Mouse (Mus musculus) CH12.LX (cell line): ENCODE measurements around the gene Polr2a. TPM values are rescaled to one million over a fixed set of nuclear protein-coding genes. Genes with fewer than 3 reads are reported as not detected.

ENCODE experiments used
- DNase-seq: peaks from one replicate; pipeline ENCODE4 v3.0.0-alpha.2; 2013; ENCODE audit errors: extremely low read depth
- H3K27ac ChIP-seq: 2 replicates; pipeline ENCODE4 v1.5.1; 2012; ENCODE audit warnings: low read depth, mild to moderate bottlenecking, control low read depth, moderate library complexity; ENCODE audit not compliant: insufficient read depth
- H3K27me3 ChIP-seq: replicated peaks from 2 replicates; pipeline ENCODE3; 2012; ENCODE audit warnings: inconsistent platforms
- H3K36me3 ChIP-seq, 2 experiments: replicated peaks in 1 of 2; 2 replicates each; pipeline versions ENCODE3 to v1.6.1; 2012; ENCODE audit warnings: inconsistent platforms in 1 of 2, low read length in 1 of 2, mild to moderate bottlenecking in 1 of 2, mixed read lengths in 1 of 2, moderate library complexity in 1 of 2; ENCODE audit not compliant: control insufficient read depth in 1 of 2, insufficient read depth in 1 of 2
- H3K4me1 ChIP-seq, 2 experiments: 2 replicates each; pipeline ENCODE4 v1.6.1; 2012; ENCODE audit warnings: inconsistent platforms in 1 of 2, moderate library complexity in 1 of 2; ENCODE audit not compliant: insufficient read depth in 2 of 2, control insufficient read depth in 1 of 2
- H3K4me2 ChIP-seq: 2 replicates; pipeline ENCODE4 v1.6.1; 2012; ENCODE audit warnings: low read depth, mild to moderate bottlenecking, control low read depth; ENCODE audit not compliant: poor library complexity, insufficient read depth, severe bottlenecking
- H3K4me3 ChIP-seq, 3 experiments: fragments of 150-350 bp in 1 of 3; sonication (generic) in 1 of 3; replicated peaks in 1 of 3; 2 replicates each; pipeline versions ENCODE3 to v1.5.1; 2011 to 2012; ENCODE audit warnings: low read depth in 2 of 3, low read length in 2 of 3, mild to moderate bottlenecking in 2 of 3, moderate library complexity in 2 of 3, control low read depth in 1 of 3, improper control_type of control experiment in 1 of 3, inconsistent platforms in 1 of 3, mixed read lengths in 1 of 3; ENCODE audit not compliant: poor library complexity in 1 of 3
- H3K79me2 ChIP-seq: replicated peaks from 2 replicates; pipeline ENCODE4 v1.6.1; 2012; ENCODE audit warnings: mild to moderate bottlenecking, moderate library complexity; ENCODE audit not compliant: control insufficient read depth, poor library complexity, insufficient read depth, severe bottlenecking; ENCODE audit errors: extremely low read depth
- H3K9ac ChIP-seq: 2 replicates; pipeline ENCODE4 v1.6.1; 2012; ENCODE audit warnings: low read depth, mild to moderate bottlenecking, control low read depth, moderate library complexity; ENCODE audit not compliant: insufficient read depth
- H3K9me3 ChIP-seq: replicated peaks from 2 replicates; pipeline ENCODE3; 2012; ENCODE audit warnings: low read length, inconsistent platforms, mixed read lengths
- BHLHE40 ChIP-seq: IDR thresholded peaks from 2 replicates; pipeline ENCODE4 v1.6.1; 2011; ENCODE audit warnings: mild to moderate bottlenecking, low read depth, low read length, improper control_type of control experiment
- CTCF ChIP-seq, 2 experiments: IDR thresholded peaks in 1 of 2; conservative IDR thresholded peaks in 1 of 2; 2 replicates each; pipeline ENCODE4 v1.5.1; 2011 to 2012; ENCODE audit warnings: low read depth in 2 of 2, low read length in 2 of 2, improper control_type of control experiment in 1 of 2, inconsistent platforms in 1 of 2, mild to moderate bottlenecking in 1 of 2, moderate library complexity in 1 of 2
- E2F4 ChIP-seq: IDR thresholded peaks from 2 replicates; pipeline ENCODE4 v1.6.1; 2011; ENCODE audit warnings: low read depth, low read length, improper control_type of control experiment; ENCODE audit not compliant: insufficient replicate concordance
- EP300 ChIP-seq: IDR thresholded peaks from 2 replicates; pipeline ENCODE4 v1.6.1; 2011; ENCODE audit warnings: low read length, improper control_type of control experiment
- ETS1 ChIP-seq: conservative IDR thresholded peaks from 2 replicates; pipeline ENCODE4 v1.6.1; 2012; ENCODE audit warnings: low read depth, mild to moderate bottlenecking, inconsistent platforms, low read length, improper control_type of control experiment, moderate library complexity
- HCFC1 ChIP-seq: IDR thresholded peaks from 2 replicates; pipeline ENCODE4 v1.6.1; 2012; ENCODE audit warnings: low read depth, mild to moderate bottlenecking, inconsistent platforms, low read length, improper control_type of control experiment
- IRF4 ChIP-seq: IDR thresholded peaks from 2 replicates; pipeline ENCODE4 v1.6.1; 2014; ENCODE audit warnings: low read depth, mild to moderate bottlenecking, inconsistent platforms, low read length, improper control_type of control experiment
- JUND ChIP-seq: conservative IDR thresholded peaks from 2 replicates; pipeline ENCODE4 v1.6.1; 2011; ENCODE audit warnings: low read depth, low read length, improper control_type of control experiment
- KAT2A ChIP-seq: IDR thresholded peaks from 2 replicates; pipeline ENCODE4 v1.6.1; 2012; ENCODE audit warnings: low read length, improper control_type of control experiment, inconsistent platforms; ENCODE audit not compliant: insufficient replicate concordance
- MAFK ChIP-seq: IDR thresholded peaks from 2 replicates; pipeline ENCODE4 v1.6.1; 2011; ENCODE audit warnings: low read length, improper control_type of control experiment; ENCODE audit not compliant: insufficient replicate concordance
- MAZ ChIP-seq: IDR thresholded peaks from 2 replicates; pipeline ENCODE4 v1.6.1; 2012; ENCODE audit warnings: low read depth, mild to moderate bottlenecking, inconsistent platforms, low read length, improper control_type of control experiment, moderate library complexity
- MEF2A ChIP-seq: IDR thresholded peaks from 2 replicates; pipeline ENCODE4 v1.6.1; 2014; ENCODE audit warnings: low read depth, mild to moderate bottlenecking, inconsistent platforms, low read length, improper control_type of control experiment, borderline replicate concordance
- MXI1 ChIP-seq: IDR thresholded peaks from 2 replicates; pipeline ENCODE4 v1.6.1; 2011; ENCODE audit warnings: mild to moderate bottlenecking, low read depth, low read length, improper control_type of control experiment
- MYC ChIP-seq: IDR thresholded peaks from 2 replicates; pipeline ENCODE4 v1.6.1; 2011; ENCODE audit warnings: low read depth, mild to moderate bottlenecking, improper control_type of control experiment, low read length
- NELFE ChIP-seq: IDR thresholded peaks from 2 replicates; pipeline ENCODE4 v1.6.1; 2011; ENCODE audit warnings: low read depth, low read length, improper control_type of control experiment
- NRF1 ChIP-seq: IDR thresholded peaks from 2 replicates; pipeline ENCODE4 v1.6.1; 2014; ENCODE audit warnings: low read depth, mild to moderate bottlenecking, inconsistent platforms, low read length, improper control_type of control experiment, moderate library complexity
- PAX5 ChIP-seq: IDR thresholded peaks from 2 replicates; pipeline ENCODE4 v1.6.1; 2012; ENCODE audit warnings: low read length, inconsistent platforms, mixed read lengths
- RAD21 ChIP-seq: IDR thresholded peaks from 2 replicates; pipeline ENCODE4 v1.6.1; 2011; ENCODE audit warnings: low read depth, mild to moderate bottlenecking, low read length, improper control_type of control experiment, moderate library complexity
- RCOR1 ChIP-seq: conservative IDR thresholded peaks from 2 replicates; pipeline ENCODE4 v1.6.1; 2012; ENCODE audit warnings: low read depth, mild to moderate bottlenecking, inconsistent platforms, low read length, improper control_type of control experiment
- SIN3A ChIP-seq: IDR thresholded peaks from 2 replicates; pipeline ENCODE4 v1.6.1; 2012; ENCODE audit warnings: low read length, improper control_type of control experiment, inconsistent platforms
- SMC3 ChIP-seq: IDR thresholded peaks from 2 replicates; pipeline ENCODE4 v1.6.1; 2011; ENCODE audit warnings: low read depth, low read length, improper control_type of control experiment
- TBP ChIP-seq: conservative IDR thresholded peaks from 2 replicates; pipeline ENCODE4 v1.6.1; 2011; ENCODE audit warnings: low read depth, low read length, improper control_type of control experiment
- UBTF ChIP-seq: IDR thresholded peaks from 2 replicates; pipeline ENCODE4 v1.6.1; 2012; ENCODE audit warnings: low read depth, mild to moderate bottlenecking, inconsistent platforms, low read length, improper control_type of control experiment, moderate library complexity
- ZC3H11A ChIP-seq: IDR thresholded peaks from 2 replicates; pipeline ENCODE4 v1.6.1; 2012; ENCODE audit warnings: low read depth, mild to moderate bottlenecking, inconsistent platforms, low read length, improper control_type of control experiment
- ZMIZ1 ChIP-seq: IDR thresholded peaks from 2 replicates; pipeline ENCODE4 v1.6.1; 2012; ENCODE audit warnings: low read depth, mild to moderate bottlenecking, inconsistent platforms, low read length, improper control_type of control experiment
- ZNF384 ChIP-seq: IDR thresholded peaks from 2 replicates; pipeline ENCODE4 v1.6.1; 2012; ENCODE audit warnings: low read depth, low read length, improper control_type of control experiment, inconsistent platforms
- dilution Hi-C: fragments of 300-500 bp; cut with MboI; formaldehyde crosslinking; loops from 2 replicates; pipeline ENCODE4 v1.14.3; 2020; ENCODE audit warnings: low sequenced_read_pairs; ENCODE audit not compliant: extremely low pct_unique_long_range_greater_than_20kb, extremely low pct_ligation_motif_present
- in situ Hi-C: fragments of 300-500 bp; cut with MboI; formaldehyde crosslinking; loops from 3 replicates; pipeline ENCODE4 v1.14.3; 2019; ENCODE audit warnings: low sequenced_read_pairs, low pct_ligation_motif_present, low pct_unique_long_range_greater_than_20kb, mixed read lengths
- polyA plus RNA-seq: library from polyadenylated mRNA; unstranded; fragments of >175 nt; gene quantifications from 2 replicates; pipeline ENCODE4 v1.2.1, GENCODE M21; 2012; ENCODE audit warnings: low read depth; ENCODE audit not compliant: insufficient read length
- total RNA-seq, 2 experiments: library from RNA; depleted of rRNA; stranded (reverse); fragments of 300-350 nt in 1 of 2; fragments of >200 nt in 1 of 2; gene quantifications; 2 replicates each; pipeline ENCODE4 v1.2.3; 2012 to 2014

Gene Polr2a
- total and polyA plus RNA-seq, 3 experiments, result 14.8 to 162 (median 45.0) TPM

GRCm38 (mm10) chr11:69789431-69789830, 31.0 kb upstream of the Polr2a start:
- Histone ChIP-seq H3K4me2 (no peak overlapping the region), H3K36me3 (peaks cover 0 to 9% of the 10 kb centered on the region in 2 experiments), H3K4me3 (no peak overlapping the region), H3K27ac (no peak overlapping the region), H3K27me3 (no peaks in the 10 kb centered on the region), H3K9ac (no peak overlapping the region), H3K9me3 (no peaks in the 10 kb centered on the region), H3K79me2 (no peaks in the 10 kb centered on the region), H3K4me1 (peaks cover 0 to 15% of the 10 kb centered on the region in 2 experiments; a peak in 2 of 4 replicates)
- no peak for DNase-seq
- TF ChIP-seq MAFK (no peak), ZNF384 (no peak), SMC3 (no peak), KAT2A (no peak), TBP (no peak), MEF2A (no peak), BHLHE40 (no peak), IRF4 (no peak), ETS1 (no peak), EP300 (no peak), E2F4 (no peak), JUND (no peak), MYC (no peak), PAX5 (no peak), HCFC1 (no peak), UBTF (no peak), ZMIZ1 (no peak), NELFE (no peak), MXI1 (no peak)
- in situ Hi-C loops (no loop called here), dilution Hi-C loops (no loop called here)

- TF ChIP-seq MAFK, result no peak
- no peak for TF ChIP-seq ZNF384
- no peak for TF ChIP-seq RCOR1
- TF ChIP-seq NRF1, result no peak
- no peak for TF ChIP-seq BHLHE40
- TF ChIP-seq ZC3H11A, result no peak
- TF ChIP-seq CTCF (conservative IDR thresholded peaks at IDR 0.05 in 1 of 2, IDR thresholded peaks at IDR 0.05 in 1 of 2; ENCODE audit: low read depth in 2 of 2, low read length in 2 of 2), result no peak
- no peak for TF ChIP-seq ETS1
- TF ChIP-seq SIN3A, result no peak
- no peak for TF ChIP-seq SMC3
- TF ChIP-seq RAD21, result no peak
- TF ChIP-seq MAZ, result no peak
- in situ Hi-C loops (no loop called here), dilution Hi-C loops (no loop called here)
- peaks cover 0 to 6% of the 10 kb centered on the region in 2 experiments for H3K36me3 ChIP-seq
- H3K4me3 ChIP-seq, result no peak overlapping the region
- no peak for DNase-seq
- no peaks in the 10 kb centered on the region for H3K79me2 ChIP-seq
- H3K27ac ChIP-seq, result no peak overlapping the region
- H3K27me3 ChIP-seq, result no peaks in the 10 kb centered on the region
- peaks cover 0 to 19% of the 10 kb centered on the region in 2 experiments; a peak in 2 of 4 replicates for H3K4me1 ChIP-seq
- no peaks in the 10 kb centered on the region for H3K9me3 ChIP-seq
- H3K9ac ChIP-seq, result no peak overlapping the region
- no peak overlapping the region for H3K4me2 ChIP-seq
Observed at GRCm38 (mm10) chr11:69787306-69787705, 28.9 kb upstream of the Polr2a start.
